Mouse (Mus musculus): Measurements from ENCODE around the gene Hpd. TPM values are rescaled to one million over a fixed set of nuclear protein-coding genes. Genes with fewer than 3 reads are reported as not detected.

Hpd gene
- total and polyA plus RNA-seq, 2 experiments from 2014 or later: not detected

DNA sequence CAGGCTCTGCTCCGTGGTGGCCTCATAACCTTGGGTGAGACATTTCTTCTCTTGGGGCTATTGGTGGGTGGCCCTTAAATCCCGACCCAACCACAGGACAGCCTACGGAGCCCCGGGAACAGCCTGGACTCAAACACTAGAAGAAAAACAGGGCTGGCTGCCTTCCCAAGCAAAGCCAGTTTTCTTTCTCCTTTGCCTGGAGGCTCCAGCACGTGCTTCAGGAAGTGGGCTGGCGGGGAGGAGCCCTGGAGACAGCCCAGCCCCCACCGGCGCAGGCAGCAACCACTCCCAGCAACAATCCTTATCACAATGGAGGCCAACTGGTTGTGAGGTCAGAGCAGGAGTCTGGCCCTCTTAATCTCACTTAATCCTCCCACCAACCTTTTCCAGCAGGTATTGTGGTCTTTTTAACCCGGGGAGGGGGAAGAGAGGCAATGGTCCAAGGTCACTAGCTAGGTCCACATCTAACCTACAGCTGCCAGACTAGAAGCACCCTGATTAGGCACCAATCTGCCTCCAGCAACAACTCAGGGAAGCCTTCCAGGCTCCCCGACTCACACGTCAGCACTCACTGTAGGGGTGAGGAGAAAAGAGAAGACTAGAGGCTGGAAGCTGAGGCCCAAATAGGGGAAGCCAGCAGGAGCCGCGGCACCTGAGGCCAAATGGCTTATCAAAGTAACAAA lies 46.0 kb downstream of the Hpd start:
- H3K9ac ChIP-seq (replicated peaks; ENCODE audit: low read length, poor library complexity, severe bottlenecking): peak overlapping the region; percentile 97
- ATAC-seq (ENCODE audit: low FRiP score) (no peak), DNase-seq (ENCODE audit: low spot score) (peak; percentile 85)
- H3K4me3 ChIP-seq (ENCODE audit: low read depth, low read length): peak overlapping the region; percentile 91
- under 1% methylated on average over 13 of the region's 13 CpGs for WGBS
- H3K9me3 ChIP-seq (ENCODE audit: low read length): no peaks in the 10 kb centered on the region
- peak overlapping the region; percentile 99 for H3K27ac ChIP-seq (ENCODE audit: low read depth, low read length)
- TF ChIP-seq CTCF (IDR thresholded peaks at IDR 0.05): no peak
- no peaks in the 10 kb centered on the region for H3K36me3 ChIP-seq (ENCODE audit: insufficient read depth, low read length)
- peaks cover 21% of the 10 kb centered on the region for H3K4me1 ChIP-seq (ENCODE audit: insufficient read depth, low read length)
- H3K27me3 ChIP-seq (ENCODE audit: insufficient read depth, low read length): no peaks in the 10 kb centered on the region
- peak overlapping the region; percentile 99 for H3K4me2 ChIP-seq (ENCODE audit: low read depth, low read length, poor library complexity, severe bottlenecking)

DNA sequence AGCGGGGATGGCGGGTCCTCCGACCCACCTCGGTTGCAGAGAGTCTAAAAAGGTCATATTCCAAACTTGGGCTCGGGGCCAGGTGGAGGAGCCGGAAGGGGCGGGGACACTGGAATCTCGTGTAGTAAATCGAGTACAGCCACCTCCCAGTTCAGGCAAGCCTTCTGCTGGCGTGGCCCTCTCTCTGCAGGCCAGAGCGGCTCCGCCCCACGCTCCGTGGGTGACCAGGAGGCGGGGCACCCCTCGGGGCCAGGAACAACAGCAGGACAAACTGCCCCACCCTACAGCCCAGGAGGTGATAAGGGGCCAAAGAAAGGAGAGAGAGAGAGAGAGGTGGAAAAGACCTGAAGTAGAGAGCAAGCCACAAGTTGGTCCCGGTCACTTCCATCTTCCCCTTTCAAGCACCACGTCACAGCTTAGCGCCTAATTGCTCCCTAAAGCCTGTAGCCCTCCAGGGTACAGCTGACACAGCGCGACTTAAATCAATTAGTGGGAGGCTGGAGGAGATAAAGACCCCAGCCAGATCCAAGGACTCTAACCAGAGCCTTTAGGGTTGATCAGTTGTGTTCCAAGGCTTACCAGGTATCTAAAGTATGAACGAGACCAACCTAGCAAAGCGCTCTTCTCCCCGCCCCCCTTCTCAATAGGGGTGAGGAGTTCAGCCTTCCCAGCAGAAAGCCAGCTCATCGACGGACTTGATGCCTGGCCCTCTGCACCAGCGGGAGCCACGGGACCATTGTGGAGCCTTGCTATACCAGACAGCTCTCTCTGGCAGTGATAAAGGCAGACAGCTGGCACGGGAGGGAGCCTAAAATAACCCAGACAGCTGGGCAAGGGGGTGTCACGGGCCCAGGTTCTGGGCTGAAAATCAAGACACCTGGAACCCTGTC lies 46.8 kb downstream of the Hpd start:
- Histone ChIP-seq H3K9ac (replicated peaks; ENCODE audit: low read length, poor library complexity, severe bottlenecking) (peak overlapping the region; percentile 97), H3K27ac (ENCODE audit: low read depth, low read length) (peak overlapping the region; percentile 99), H3K36me3 (ENCODE audit: insufficient read depth, low read length) (no peaks in the 10 kb centered on the region), H3K4me3 (ENCODE audit: low read depth, low read length) (peak overlapping the region; percentile 91), H3K27me3 (ENCODE audit: insufficient read depth, low read length) (no peaks in the 10 kb centered on the region), H3K9me3 (ENCODE audit: low read length) (no peaks in the 10 kb centered on the region), H3K4me2 (ENCODE audit: low read depth, low read length, poor library complexity, severe bottlenecking) (peak overlapping the region; percentile 99), H3K4me1 (ENCODE audit: insufficient read depth, low read length) (peaks cover 23% of the 10 kb centered on the region)
- WGBS: 3% methylated on average over 30 of the region's 30 CpGs
- DNase-seq (ENCODE audit: low spot score) (peak; percentile 66), ATAC-seq (ENCODE audit: low FRiP score) (no peak)
- TF ChIP-seq CTCF (IDR thresholded peaks at IDR 0.05): no peak

DNA sequence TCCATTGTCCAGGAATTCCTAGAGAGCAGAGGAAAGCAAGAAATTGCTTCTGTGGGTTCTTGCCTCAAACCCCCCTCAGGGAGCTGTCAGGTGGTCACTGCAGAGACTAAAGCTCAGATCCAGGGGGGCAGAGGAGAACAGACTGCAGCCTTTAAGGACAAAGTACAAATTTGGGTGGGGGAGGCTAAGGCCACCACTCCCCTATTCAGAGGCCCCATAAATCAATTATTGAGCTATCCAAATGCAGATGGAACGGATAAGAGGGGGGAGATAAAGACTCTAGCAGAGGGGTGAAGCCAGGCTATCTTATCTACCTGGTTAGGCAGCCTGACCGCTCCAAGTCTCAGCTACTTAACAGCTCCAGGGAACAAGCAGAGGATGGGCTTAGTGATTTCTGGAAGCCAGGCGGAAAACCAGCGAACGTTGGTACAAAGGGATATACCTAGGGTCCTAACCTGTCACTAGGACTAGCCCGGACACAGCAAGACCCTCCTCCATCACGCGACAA lies 47.6 kb downstream of the Hpd start:
- 20% methylated on average over 8 of the region's 8 CpGs for WGBS
- Histone ChIP-seq H3K4me2 (ENCODE audit: low read depth, low read length, poor library complexity, severe bottlenecking) (peak overlapping the region; percentile 99), H3K27me3 (ENCODE audit: insufficient read depth, low read length) (no peaks in the 10 kb centered on the region), H3K9ac (replicated peaks; ENCODE audit: low read length, poor library complexity, severe bottlenecking) (peak overlapping the region; percentile 97), H3K27ac (ENCODE audit: low read depth, low read length) (peak overlapping the region; percentile 99), H3K36me3 (ENCODE audit: insufficient read depth, low read length) (no peaks in the 10 kb centered on the region), H3K9me3 (ENCODE audit: low read length) (no peaks in the 10 kb centered on the region), H3K4me1 (ENCODE audit: insufficient read depth, low read length) (peaks cover 23% of the 10 kb centered on the region), H3K4me3 (ENCODE audit: low read depth, low read length) (peak overlapping the region; percentile 91; the same call in 1 of the 2 replicates)
- TF ChIP-seq CTCF (IDR thresholded peaks at IDR 0.05): no peak
- ATAC-seq (ENCODE audit: low FRiP score) (no peak), DNase-seq (ENCODE audit: low spot score) (no peak)

DNA sequence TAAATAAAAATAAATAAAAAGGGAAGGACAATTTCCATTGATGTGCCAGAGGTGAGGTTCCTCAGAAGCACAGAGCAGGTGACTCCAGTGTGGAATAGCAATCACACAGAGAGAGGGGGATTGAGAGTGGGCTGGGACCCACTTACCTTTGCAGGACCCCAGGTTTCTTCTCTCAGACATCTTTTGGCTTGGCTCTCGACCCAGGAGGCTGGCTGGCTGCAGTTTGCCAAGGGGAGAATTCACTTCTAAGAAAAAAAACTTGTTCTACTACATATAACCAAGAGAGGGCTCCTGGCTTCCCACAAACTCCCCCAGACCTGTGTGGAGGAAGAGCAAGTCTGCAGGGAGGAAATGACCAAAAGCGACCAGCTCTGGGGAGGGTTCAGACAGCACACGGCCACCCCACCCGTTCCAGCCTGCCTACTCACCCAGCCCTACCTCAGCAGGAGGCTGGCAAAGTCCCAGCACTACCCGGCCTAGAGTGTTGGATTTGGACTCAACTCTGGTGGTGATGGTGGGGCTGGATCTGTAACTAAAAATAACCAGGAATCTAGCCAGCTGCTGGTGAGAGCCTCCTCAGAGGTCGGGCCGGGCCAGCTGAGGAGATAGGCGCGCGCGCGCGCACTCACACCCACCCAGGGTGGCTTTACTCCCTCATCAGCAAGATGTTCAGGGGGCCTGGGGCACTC lies 48.2 kb downstream of the Hpd start:
- no peaks in the 10 kb centered on the region for H3K27me3 ChIP-seq (ENCODE audit: insufficient read depth, low read length)
- H3K9ac ChIP-seq (replicated peaks; ENCODE audit: low read length, poor library complexity, severe bottlenecking): peak overlapping the region; percentile 97; the same call in 1 of the 2 replicates
- H3K36me3 ChIP-seq (ENCODE audit: insufficient read depth, low read length): no peaks in the 10 kb centered on the region
- DNase-seq (ENCODE audit: low spot score) (peak; percentile 31), ATAC-seq (ENCODE audit: low FRiP score) (no peak)
- H3K4me1 ChIP-seq (ENCODE audit: insufficient read depth, low read length): peaks cover 23% of the 10 kb centered on the region
- peak overlapping the region; percentile 99 for H3K27ac ChIP-seq (ENCODE audit: low read depth, low read length)
- TF ChIP-seq CTCF (IDR thresholded peaks at IDR 0.05): no peak
- H3K4me3 ChIP-seq (ENCODE audit: low read depth, low read length): peak overlapping the region; percentile 91; the same call in 1 of the 2 replicates
- WGBS: 18% methylated on average over 13 of the region's 13 CpGs
- H3K9me3 ChIP-seq (ENCODE audit: low read length): no peaks in the 10 kb centered on the region
- peak overlapping the region; percentile 99 for H3K4me2 ChIP-seq (ENCODE audit: low read depth, low read length, poor library complexity, severe bottlenecking)

DNA sequence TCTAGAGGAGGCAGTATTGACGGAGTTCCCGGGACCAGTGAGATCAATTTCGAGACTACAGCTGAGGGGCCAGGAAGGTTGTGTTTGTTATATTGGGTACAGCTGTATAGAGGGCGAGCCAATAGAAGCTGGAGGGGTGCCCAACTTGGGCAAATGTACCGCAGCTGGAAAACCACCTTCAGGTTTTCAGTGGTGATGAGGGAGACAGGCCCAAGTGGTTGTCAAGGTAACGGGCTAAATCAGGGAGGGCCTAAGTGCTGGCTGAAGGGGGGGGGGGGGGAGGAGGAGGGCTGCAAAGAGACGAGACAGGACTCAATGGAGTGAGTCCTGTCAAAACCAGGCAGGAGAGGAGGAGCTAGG lies 48.8 kb downstream of the Hpd start:
- 13% methylated on average over 7 of the region's 7 CpGs for WGBS
- Histone ChIP-seq H3K4me3 (ENCODE audit: low read depth, low read length) (no peak overlapping the region), H3K4me2 (ENCODE audit: low read depth, low read length, poor library complexity, severe bottlenecking) (peak overlapping the region; percentile 99; the same call in 1 of the 2 replicates), H3K36me3 (ENCODE audit: insufficient read depth, low read length) (no peaks in the 10 kb centered on the region), H3K27ac (ENCODE audit: low read depth, low read length) (peak overlapping the region; percentile 99), H3K4me1 (ENCODE audit: insufficient read depth, low read length) (peaks cover 23% of the 10 kb centered on the region), H3K9ac (replicated peaks; ENCODE audit: low read length, poor library complexity, severe bottlenecking) (no peak overlapping the region), H3K27me3 (ENCODE audit: insufficient read depth, low read length) (no peaks in the 10 kb centered on the region), H3K9me3 (ENCODE audit: low read length) (no peaks in the 10 kb centered on the region)
- no peak for ATAC-seq (ENCODE audit: low FRiP score)
- no peak for TF ChIP-seq CTCF (IDR thresholded peaks at IDR 0.05)
- DNase-seq (ENCODE audit: low spot score): peak; percentile 38
